Mouse (Mus musculus) liver, embryonic 11.5 days (tissue): ENCODE results near the gene Rdh9. TPM values are rescaled to one million over a fixed set of nuclear protein-coding genes. Genes with fewer than 3 reads are reported as not detected.
"Not testable (repeated sequence)": the region's sequence is repeated elsewhere in the genome, so short reads cannot be mapped to it uniquely, and the experiment has no call there.

Experiments used
- ATAC-seq: fragments of 200-750 bp; cut with Nextera tagmentation; replicated peaks from 2 replicates; pipeline ENCODE4 v1.8.0; 2017; ENCODE audit warnings: moderate number of reproducible peaks, mild to moderate bottlenecking, moderate TSS enrichment, moderate library complexity; ENCODE audit not compliant: low FRiP score
- DNase-seq: peaks from one replicate; pipeline ENCODE4 v3.0.0-alpha.2; 2017; ENCODE audit warnings: low spot score
- H3K27ac ChIP-seq: fragments of 300-500 bp; sonication (generic); 2 replicates; pipeline ENCODE4 v1.5.1; 2014; ENCODE audit warnings: mild to moderate bottlenecking, low read depth, low read length, control low read depth
- H3K27me3 ChIP-seq: fragments of 300-500 bp; sonication (generic); replicated peaks from 2 replicates; pipeline ENCODE4 v1.6.1; 2014; ENCODE audit warnings: low read length, mixed read lengths; ENCODE audit not compliant: control insufficient read depth, insufficient read depth
- H3K36me3 ChIP-seq: fragments of 300-500 bp; sonication (generic); 2 replicates; pipeline ENCODE4 v1.6.1; 2014; ENCODE audit warnings: mild to moderate bottlenecking, low read length, moderate library complexity, mixed read lengths; ENCODE audit not compliant: control insufficient read depth, insufficient read depth
- H3K4me1 ChIP-seq: fragments of 300-500 bp; sonication (generic); replicated peaks from 2 replicates; pipeline ENCODE4 v1.6.1; 2014; ENCODE audit warnings: low read length, mixed read lengths; ENCODE audit not compliant: control insufficient read depth, insufficient read depth
- H3K4me2 ChIP-seq: fragments of 300-500 bp; sonication (generic); 2 replicates; pipeline ENCODE4 v1.6.1; 2014; ENCODE audit warnings: mild to moderate bottlenecking, control low read depth, moderate library complexity
- H3K4me3 ChIP-seq: fragments of 300-500 bp; sonication (generic); 2 replicates; pipeline ENCODE4 v1.5.1; 2014; ENCODE audit warnings: low read depth, low read length, control low read depth
- H3K9ac ChIP-seq: fragments of 300-500 bp; sonication (generic); 2 replicates; pipeline ENCODE4 v1.6.1; 2014; ENCODE audit warnings: low read depth, low read length, control low read depth
- H3K9me3 ChIP-seq: fragments of 300-500 bp; sonication (generic); 2 replicates; pipeline ENCODE4 v1.6.1; 2016; ENCODE audit warnings: low read length, inconsistent platforms, mixed read lengths; ENCODE audit not compliant: control insufficient read depth
- WGBS: fragments of 180-500 bp; shearing (Covaris S2); extraction: QIAGEN DNeasy Blood & Tissue Kit; methylation state at CpG from one replicate; pipeline ENCODE4 v1.1.7; 2014; 5-methylcytosine and 5-hydroxymethylcytosine counted together
- polyA plus RNA-seq: library from polyadenylated mRNA; unstranded; fragments of >200 nt; fragmentation: Nextera tagmentation; extraction: Ambion mirVana; gene quantifications from 2 replicates; pipeline ENCODE4 v1.2.1, GENCODE M21; 2014

Gene Rdh9
- polyA plus RNA-seq, 1 experiment from 2014 or later, result not detected

- DNase-seq, H3K27me3 ChIP-seq, H3K9ac ChIP-seq, H3K4me2 ChIP-seq, H3K4me1 ChIP-seq, H3K4me3 ChIP-seq, H3K36me3 ChIP-seq, H3K9me3 ChIP-seq, ATAC-seq, H3K27ac ChIP-seq: not testable (repeated sequence)
- WGBS, result 80% methylated on average over 2 of the region's 2 CpGs
These were observed 45.6 kb downstream of the Rdh9 start for GRCm38 (mm10) chr10:127821806-127822205.

GRCm38 (mm10) chr10:127825386-127825785, 49.2 kb downstream of the Rdh9 start:
- DNase-seq (no peak), ATAC-seq (no peak)
- no peak overlapping the region for H3K27ac ChIP-seq
- H3K9me3 ChIP-seq, result no peaks in the 10 kb centered on the region
- H3K4me2 ChIP-seq, result no peak overlapping the region
- H3K4me1 ChIP-seq, result no peaks in the 10 kb centered on the region
- H3K27me3 ChIP-seq, result no peaks in the 10 kb centered on the region
- no peak overlapping the region for H3K9ac ChIP-seq
- no peak overlapping the region for H3K4me3 ChIP-seq
- 67% methylated on average over 6 of the region's 6 CpGs for WGBS
- no peaks in the 10 kb centered on the region for H3K36me3 ChIP-seq

GRCm38 (mm10) chr10:127829121-127829520, 52.9 kb downstream of the Rdh9 start:
- Histone ChIP-seq H3K9me3 (no peaks in the 10 kb centered on the region), H3K4me3 (no peak overlapping the region), H3K27me3 (no peaks in the 10 kb centered on the region), H3K4me2 (no peak overlapping the region), H3K9ac (no peak overlapping the region), H3K36me3 (no peaks in the 10 kb centered on the region), H3K27ac (no peak overlapping the region), H3K4me1 (no peaks in the 10 kb centered on the region)
- 68% methylated on average over 3 of the region's 3 CpGs for WGBS
- no peak for ATAC-seq
- DNase-seq, result no peak

- not testable (repeated sequence) for H3K4me3 ChIP-seq, H3K27me3 ChIP-seq, H3K9me3 ChIP-seq, H3K4me2 ChIP-seq, H3K4me1 ChIP-seq, ATAC-seq, H3K36me3 ChIP-seq, DNase-seq, H3K9ac ChIP-seq, H3K27ac ChIP-seq
- WGBS, result 86% methylated on average over 1 of the region's 1 CpGs
These were observed 58.0 kb downstream of the Rdh9 start for GRCm38 (mm10) chr10:127834186-127834585.

- no peaks in the 10 kb centered on the region for H3K9me3 ChIP-seq
- H3K4me3 ChIP-seq, result no peak overlapping the region
- H3K27ac ChIP-seq, result no peak overlapping the region
- ATAC-seq (no peak), DNase-seq (no peak)
- H3K4me2 ChIP-seq, result no peak overlapping the region
- WGBS, result 75% methylated on average over 5 of the region's 5 CpGs
- H3K4me1 ChIP-seq, result no peaks in the 10 kb centered on the region
- H3K27me3 ChIP-seq, result no peaks in the 10 kb centered on the region
- H3K9ac ChIP-seq, result no peak overlapping the region
- no peaks in the 10 kb centered on the region for H3K36me3 ChIP-seq
These were observed 59.1 kb downstream of the Rdh9 start for GRCm38 (mm10) chr10:127835292-127835691.

- 76% methylated on average over 5 of the region's 5 CpGs for WGBS
- not testable (repeated sequence) for H3K36me3 ChIP-seq, H3K9ac ChIP-seq, H3K4me2 ChIP-seq, ATAC-seq, H3K4me1 ChIP-seq, H3K4me3 ChIP-seq, H3K27ac ChIP-seq, H3K27me3 ChIP-seq, H3K9me3 ChIP-seq, DNase-seq
These were observed 61.6 kb downstream of the Rdh9 start for GRCm38 (mm10) chr10:127837793-127838192.

- Histone ChIP-seq H3K9ac (no peak overlapping the region), H3K4me1 (no peaks in the 10 kb centered on the region), H3K36me3 (no peaks in the 10 kb centered on the region), H3K4me2 (no peak overlapping the region), H3K4me3 (no peak overlapping the region), H3K27ac (no peak overlapping the region), H3K27me3 (no peaks in the 10 kb centered on the region), H3K9me3 (no peaks in the 10 kb centered on the region)
- WGBS, result 71% methylated on average over 2 of the region's 2 CpGs
- no peak for ATAC-seq
- no peak for DNase-seq
These were observed 62.4 kb downstream of the Rdh9 start for GRCm38 (mm10) chr10:127838539-127838938.

GRCm38 (mm10) chr10:127840776-127841175, 64.6 kb downstream of the Rdh9 start:
- no peaks in the 10 kb centered on the region for H3K4me1 ChIP-seq
- ATAC-seq (no peak), DNase-seq (no peak)
- H3K9me3 ChIP-seq, result no peaks in the 10 kb centered on the region
- H3K27me3 ChIP-seq, result no peaks in the 10 kb centered on the region
- no peaks in the 10 kb centered on the region for H3K36me3 ChIP-seq
- H3K9ac ChIP-seq, result no peak overlapping the region
- H3K4me2 ChIP-seq, result no peak overlapping the region
- H3K4me3 ChIP-seq, result no peak overlapping the region
- H3K27ac ChIP-seq, result no peak overlapping the region
- 59% methylated on average over 2 of the region's 2 CpGs for WGBS
